Mouse (Mus musculus) olfactory bulb, adult 2 months (tissue): ENCODE results near the gene Tnfsf9.

Experiments
- CTCF ChIP-seq: fragments of 200-500 bp; IDR thresholded peaks from 2 replicates; pipeline ENCODE4 v1.5.1; 2012; ENCODE audit warnings: low read depth, mild to moderate bottlenecking, low read length, moderate library complexity; ENCODE audit not compliant: insufficient read depth
- POLR2A ChIP-seq: fragments of 200-500 bp; IDR thresholded peaks from 2 replicates; pipeline ENCODE4 v1.6.1; 2012; ENCODE audit warnings: mild to moderate bottlenecking, low read depth, low read length, moderate library complexity; ENCODE audit not compliant: insufficient read depth

- no peak for TF ChIP-seq POLR2A
- no peak for TF ChIP-seq CTCF
Observed at GRCm38 (mm10) chr17:57145115-57145514, 40.0 kb downstream of the Tnfsf9 start.
